Mouse (Mus musculus): ENCODE measurements at regions not wholly inside any gene's neighbourhood (a gene's known extent, or its start where the extent isn't known, plus 50 kb on each side); places are given as distances from the start of the nearest gene placed in this dataset.
A peak's percentile ranks its signal among the peaks of the same experiment; 100 is the strongest.
"Not testable (repeated sequence)": the region's sequence is repeated elsewhere in the genome, so short reads cannot be mapped to it uniquely, and the experiment has no call there.

DNA sequence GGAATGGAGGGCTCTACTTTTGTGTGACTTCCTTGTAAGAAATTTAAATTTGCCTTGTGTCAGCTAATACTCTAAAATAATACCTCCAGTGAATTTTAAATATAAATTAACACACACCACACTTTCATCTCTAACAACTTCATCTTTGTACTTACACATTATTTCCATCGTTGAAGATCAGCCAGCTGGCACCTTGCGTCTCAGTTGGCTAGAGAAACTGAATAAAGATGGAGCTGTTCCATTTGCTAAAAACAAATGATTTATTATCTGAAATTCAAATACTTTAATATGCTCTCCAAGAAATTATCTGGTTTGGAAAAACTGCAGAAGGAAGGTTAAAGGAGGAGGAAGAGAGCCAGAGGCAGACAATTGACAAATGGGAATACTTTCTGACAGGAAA is 122.0 kb upstream of the Gm11096 start:
- no peak for DNase-seq (ENCODE audit: extremely low spot score, low spot score)

DNA sequence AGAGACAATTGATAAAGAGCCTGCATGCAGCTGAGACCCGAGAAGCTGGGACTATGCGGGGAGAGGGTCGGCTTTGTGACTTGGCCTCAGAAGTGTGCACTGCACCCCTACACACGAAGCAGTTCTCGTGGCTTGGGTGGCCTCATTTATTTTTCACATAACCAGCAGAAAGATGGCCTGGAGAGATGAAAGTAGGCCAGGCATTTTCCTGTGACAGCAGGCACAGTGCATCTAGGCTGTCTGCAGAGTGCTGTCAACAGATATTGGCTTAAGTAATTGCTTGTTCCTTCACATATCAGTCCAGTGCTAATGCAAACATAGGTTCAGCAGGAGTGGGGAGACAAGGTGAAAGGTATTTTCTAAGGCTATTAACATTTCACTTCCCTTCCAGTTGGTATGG is 124.9 kb upstream of the Gm11096 start:
- DNase-seq (ENCODE audit: extremely low spot score, low spot score): no peak

DNA sequence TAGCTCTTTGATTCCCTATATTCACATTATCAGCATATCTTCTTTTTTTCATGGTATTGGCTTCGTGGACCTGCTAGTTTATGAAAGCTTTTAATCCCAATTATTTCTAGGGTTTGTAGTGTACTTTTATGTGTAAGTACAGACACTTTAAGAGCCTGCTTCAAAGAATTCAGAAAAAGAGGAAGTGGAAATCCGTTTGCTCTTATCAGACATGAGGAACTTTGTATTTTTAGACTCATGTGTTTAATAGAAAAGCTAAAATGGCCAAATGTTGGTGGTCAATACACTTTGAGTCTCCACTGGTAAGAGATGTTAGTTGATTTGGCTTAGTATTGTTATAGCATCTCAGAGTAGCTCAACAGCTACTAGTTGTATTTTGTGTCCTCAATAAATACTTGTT is 135.7 kb upstream of the Gm11096 start:
- DNase-seq (ENCODE audit: extremely low spot score, low spot score): no peak

DNA sequence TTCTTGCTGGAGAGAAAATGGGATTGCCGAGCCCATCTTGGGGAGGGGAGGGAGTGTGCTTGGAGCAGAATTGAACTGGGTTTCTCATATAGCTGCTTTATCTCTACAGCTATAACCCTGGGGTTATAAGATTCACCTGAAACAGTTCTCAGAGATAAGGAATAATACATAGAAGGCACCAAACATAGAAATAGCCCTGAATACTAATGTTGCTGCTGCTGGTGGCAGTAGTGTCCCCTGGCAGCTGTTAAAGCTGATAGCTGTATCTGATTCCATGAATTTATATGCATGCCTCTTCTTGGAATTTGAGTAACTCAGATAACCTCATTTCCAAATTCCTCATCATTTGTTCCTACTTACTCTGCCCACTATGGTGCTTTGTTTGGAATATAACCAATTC is 137.0 kb upstream of the Gm11096 start:
- no peak for DNase-seq (ENCODE audit: extremely low spot score, low spot score)

DNA sequence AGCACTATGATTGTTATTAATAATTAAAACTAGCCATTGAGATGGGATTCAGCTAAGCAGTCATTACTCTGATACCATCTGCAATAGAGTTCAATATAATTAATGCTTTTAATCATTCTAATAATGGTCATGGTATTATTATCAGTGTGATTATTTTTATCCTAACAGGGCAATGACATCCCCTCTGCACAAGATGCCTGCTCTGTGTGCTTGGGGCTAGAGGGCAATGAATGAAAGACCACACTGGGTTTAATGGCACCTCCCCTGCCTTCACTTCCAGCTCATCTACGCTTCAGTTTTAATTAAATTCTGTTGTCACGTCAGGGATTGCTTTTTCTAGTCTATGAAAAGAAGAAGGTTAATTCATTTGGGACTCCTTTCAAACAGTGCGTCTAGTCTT is 139.1 kb upstream of the Gm11096 start:
- no peak for DNase-seq (ENCODE audit: extremely low spot score, low spot score)

DNA sequence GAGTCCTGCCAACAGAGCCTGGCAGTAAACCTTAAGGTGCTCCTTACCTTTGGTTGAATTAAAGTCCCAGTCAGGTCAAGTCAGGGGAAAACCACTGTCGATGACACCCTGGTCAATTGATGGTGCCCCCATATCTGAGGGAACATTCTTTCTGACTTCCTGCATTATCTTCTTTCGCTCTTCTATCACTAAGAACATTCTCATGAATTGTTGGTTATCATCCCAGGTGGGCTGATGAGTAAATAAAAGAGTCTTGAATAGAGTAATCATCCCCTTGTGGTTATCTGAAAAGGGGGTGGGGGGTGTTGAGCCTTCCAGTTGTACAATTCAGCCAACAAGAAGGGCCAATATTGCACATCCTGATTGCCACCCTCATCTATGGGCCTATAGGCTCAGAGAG is 149.7 kb upstream of the Gm11096 start:
- no peak for DNase-seq (ENCODE audit: extremely low spot score, low spot score)

GRCm38 (mm10) chr17:81282543-81282942 is 159.0 kb upstream of the Gm11096 start:
- no peak for DNase-seq (ENCODE audit: extremely low spot score, low spot score)

DNA sequence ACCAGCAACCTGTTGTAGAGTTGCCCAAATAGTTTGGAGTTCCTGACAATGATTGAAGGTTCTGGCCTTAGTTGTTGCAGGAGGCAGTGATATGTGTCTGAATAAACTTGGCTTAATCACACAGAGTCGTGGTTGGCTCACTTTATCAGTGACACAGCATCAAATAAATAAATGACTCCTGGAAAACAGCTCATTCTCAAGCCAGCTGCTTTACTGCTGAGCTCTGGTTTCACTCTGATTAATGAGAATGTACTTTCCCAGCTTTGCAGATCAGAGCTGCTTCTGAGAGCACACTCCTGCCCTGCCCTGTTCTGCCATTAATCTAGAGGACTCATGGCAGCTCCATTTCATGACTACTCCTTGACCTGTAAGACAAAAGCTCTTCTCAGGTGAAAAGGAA is 171.3 kb upstream of the Gm11096 start:
- no peak for DNase-seq (ENCODE audit: extremely low spot score, low spot score)

DNA sequence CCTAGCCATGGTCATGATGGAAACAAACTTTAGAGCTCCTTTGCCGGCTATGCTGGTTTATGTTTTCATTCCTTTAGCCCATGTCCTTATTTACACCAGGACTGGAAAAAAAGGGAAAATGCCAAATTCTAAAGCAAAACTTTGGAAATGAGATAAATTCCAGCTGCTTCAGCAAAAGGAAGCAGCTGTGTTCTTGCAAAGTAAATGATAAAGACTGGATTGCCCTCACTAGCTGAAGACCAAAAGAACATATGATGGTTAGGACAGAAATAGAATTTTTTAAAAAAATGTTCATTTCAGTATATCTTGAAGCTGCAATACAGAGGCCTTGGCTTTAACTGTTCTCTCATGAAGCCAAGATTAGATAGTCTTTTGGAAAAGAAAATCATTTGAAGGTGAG is 179.6 kb upstream of the Gm11096 start:
- DNase-seq (ENCODE audit: extremely low spot score, low spot score): no peak

DNA sequence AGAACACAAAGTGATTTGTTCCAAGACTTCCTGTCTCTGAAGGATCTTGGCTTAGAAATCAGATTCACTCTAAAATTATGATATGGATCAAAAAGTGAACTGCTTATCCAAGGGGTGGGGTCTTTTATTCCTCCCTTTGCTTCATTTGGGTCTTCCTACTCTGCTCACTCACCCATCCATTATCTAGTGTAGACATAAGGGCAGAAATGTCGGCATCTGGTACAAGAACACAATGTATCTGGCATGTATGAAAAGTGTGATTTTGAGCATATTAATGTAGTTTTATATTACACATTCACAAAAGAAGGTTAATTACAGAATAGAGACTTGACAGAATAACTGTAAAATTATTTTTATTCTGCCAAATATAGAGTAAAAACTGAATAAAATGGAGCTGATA is 181.5 kb upstream of the Gm11096 start:
- no peak for DNase-seq (ENCODE audit: extremely low spot score, low spot score)

GRCm38 (mm10) chr17:81256106-81256505 is 185.5 kb upstream of the Gm11096 start:
- DNase-seq (ENCODE audit: extremely low spot score, low spot score): no peak

DNA sequence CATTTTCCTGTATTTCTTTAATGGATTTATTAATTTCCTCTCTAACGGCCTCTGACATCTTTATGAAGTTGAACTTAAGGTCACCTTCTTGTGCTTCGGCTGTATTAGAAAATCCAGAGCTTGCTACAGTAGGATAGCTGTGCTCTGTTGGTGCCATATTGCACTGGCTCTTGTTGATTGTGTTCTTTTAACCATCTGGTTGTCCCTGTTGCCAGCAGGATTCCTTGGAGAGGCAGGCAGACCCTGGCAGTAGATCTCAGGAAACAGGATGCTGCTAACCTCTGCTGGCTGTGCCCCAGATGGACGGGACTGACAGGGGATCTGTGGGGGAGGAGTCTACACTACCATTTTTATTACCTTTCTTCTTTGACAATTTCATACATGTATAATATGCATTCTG is 185.9 kb upstream of the Thumpd2 start:
- no peak for DNase-seq (ENCODE audit: extremely low spot score, low spot score)

DNA sequence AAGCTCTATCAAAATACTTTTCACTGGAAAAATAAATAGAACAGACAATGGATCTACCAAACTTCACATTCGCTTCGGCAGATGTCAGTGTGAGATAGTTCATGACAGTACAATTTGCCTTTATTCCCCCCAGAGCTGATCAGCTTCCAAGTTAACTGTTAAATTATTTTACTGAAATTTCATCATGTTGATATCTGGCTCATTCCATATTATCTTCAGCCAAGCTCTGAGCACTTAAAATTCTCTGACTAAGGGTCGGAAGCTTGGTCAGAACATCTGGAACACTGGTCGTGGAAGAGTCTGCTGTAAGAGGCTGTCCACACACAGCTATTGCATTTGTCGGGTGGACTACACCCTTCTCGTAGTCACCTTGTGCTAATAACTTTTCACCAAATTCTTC is 181.3 kb upstream of the Thumpd2 start:
- DNase-seq (ENCODE audit: extremely low spot score, low spot score): no peak

DNA sequence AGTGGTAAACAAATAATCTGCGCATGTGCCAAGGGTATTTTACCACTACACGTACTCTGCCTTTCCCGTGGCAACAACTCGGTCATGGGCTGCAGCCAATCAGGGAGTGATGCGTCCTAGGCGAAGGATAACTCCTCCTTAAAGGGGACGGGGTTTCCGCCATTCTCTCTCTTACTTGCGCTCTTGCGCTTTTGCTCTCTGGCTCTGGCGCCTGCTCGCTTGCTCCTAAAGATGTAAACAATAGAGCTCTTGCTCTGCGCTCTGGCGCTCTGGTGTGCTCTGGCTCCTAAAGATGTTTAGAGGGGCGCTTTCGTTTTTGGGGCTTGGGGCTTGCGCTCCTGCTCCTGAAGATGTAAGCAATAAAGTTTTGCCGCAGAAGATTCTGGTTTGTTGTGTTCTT is 166.9 kb upstream of the Thumpd2 start:
- not testable (repeated sequence) for DNase-seq (ENCODE audit: extremely low spot score, low spot score)

DNA sequence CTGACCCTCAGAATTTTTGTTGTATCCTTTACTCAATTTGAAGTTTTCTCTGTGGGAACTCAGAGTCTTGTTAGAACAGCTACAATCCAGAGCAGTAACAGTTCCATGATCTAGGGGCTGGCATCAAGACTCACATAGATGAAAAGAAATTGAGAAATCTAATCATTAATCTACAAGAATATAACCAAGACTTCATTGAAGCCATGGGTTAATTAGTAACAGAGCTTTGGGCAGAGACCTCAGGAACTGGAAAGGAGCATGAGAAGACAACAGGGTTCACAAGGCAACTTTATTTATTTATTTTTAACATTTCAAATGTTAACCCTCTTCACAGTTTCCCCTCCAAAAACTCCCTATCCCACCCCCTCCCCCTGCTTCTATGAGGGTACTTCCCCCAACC is 160.4 kb upstream of the Thumpd2 start:
- no peak for DNase-seq (ENCODE audit: extremely low spot score, low spot score)

GRCm38 (mm10) chr17:81221436-81221835 is 156.6 kb upstream of the Thumpd2 start:
- DNase-seq (ENCODE audit: extremely low spot score, low spot score): no peak

- no peak for DNase-seq (ENCODE audit: extremely low spot score, low spot score)
These were observed 150.0 kb upstream of the Thumpd2 start for GRCm38 (mm10) chr17:81214844-81215243.

DNA sequence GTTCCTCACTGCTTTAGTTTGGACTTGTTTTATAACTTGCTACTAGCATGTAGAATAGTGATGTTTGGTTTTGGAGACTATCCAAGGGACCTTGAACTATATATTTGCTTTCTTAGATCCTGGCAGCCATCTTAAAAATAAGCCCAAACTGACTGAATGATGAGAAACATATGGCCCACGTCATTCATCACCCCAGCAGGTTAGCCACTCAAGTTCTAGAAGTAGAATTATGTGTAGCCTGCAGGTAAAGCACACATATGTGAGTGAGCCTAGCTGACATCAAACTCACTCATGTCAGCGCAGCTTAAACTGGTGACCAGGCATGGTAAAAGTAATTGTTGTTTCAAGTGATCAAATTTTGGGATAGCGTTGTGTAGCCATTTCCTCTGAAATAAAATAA is 147.2 kb upstream of the Thumpd2 start:
- DNase-seq (ENCODE audit: extremely low spot score, low spot score): no peak

DNA sequence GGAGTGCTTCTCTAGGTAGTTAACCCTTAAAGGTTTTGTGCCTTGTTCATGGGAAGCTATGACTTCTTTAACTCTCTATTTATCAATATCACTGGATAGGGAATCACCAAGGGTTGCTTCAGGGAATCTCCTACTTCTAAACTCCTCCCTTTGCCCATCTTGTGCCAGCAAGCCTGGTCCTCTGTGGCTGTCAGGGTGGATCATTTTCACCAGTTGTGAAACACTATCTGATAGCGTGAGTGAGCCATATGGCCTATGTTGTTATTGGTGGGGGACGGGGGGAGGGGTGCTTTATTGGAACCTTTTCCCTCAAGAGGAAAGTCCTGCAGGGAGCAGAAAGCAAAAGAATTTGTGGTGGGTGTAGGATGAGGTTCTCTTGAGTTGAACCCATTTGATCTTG is 145.5 kb upstream of the Thumpd2 start:
- no peak for DNase-seq (ENCODE audit: extremely low spot score, low spot score)

GRCm38 (mm10) chr17:81209323-81209722 is 144.4 kb upstream of the Thumpd2 start:
- DNase-seq (ENCODE audit: extremely low spot score, low spot score): no peak

DNA sequence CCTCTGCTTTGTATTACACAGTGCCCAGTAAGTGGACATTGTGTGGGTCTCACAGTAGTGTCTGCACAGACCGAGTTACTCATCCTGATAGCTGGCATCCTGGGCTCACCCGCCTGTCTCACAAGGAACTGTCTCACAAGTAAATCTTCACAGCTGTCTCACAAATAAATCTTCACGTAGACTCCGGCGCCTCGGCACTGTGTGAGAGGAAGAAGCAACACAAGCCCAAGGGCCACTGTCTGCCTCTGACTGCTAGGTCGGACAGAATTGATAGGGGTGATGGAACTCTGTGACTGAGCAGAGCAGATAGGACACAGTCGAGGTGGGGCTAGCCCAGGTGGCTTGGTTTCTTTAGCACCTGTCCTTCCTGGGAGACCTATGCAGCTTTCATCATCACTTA is 136.2 kb upstream of the Thumpd2 start:
- DNase-seq (ENCODE audit: extremely low spot score, low spot score): peak; percentile 19

DNA sequence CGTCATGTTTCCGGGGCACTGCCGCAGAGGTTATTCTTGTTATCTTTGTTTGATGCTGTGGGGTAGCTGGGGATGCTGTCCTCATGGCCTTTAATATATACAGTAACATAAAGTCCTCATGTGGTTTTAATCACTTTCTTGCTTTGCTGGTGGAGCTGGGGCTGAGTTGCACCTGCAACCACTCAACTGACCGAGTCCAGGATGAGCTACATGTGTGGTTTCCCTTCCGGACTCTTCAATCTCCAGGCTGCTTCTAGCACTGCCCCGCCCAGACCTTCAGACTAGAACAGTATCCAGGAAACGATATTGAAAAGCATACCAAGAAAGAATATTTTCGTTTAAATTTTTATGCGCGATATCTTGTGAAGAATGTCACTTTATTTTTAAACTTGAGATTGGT is 129.1 kb upstream of the Thumpd2 start:
- DNase-seq (ENCODE audit: extremely low spot score, low spot score): no peak

GRCm38 (mm10) chr17:81193230-81193871 is 128.5 kb upstream of the Thumpd2 start:
- DNase-seq (ENCODE audit: extremely low spot score, low spot score): peak; percentile 67

- DNase-seq (ENCODE audit: extremely low spot score, low spot score): peak; percentile 36
These were observed 125.1 kb upstream of the Thumpd2 start for GRCm38 (mm10) chr17:81189996-81190395.
